Mouse (Mus musculus) kidney, embryonic 14.5 days (tissue): ENCODE measurements around the gene Pitpnb. TPM values are rescaled to one million over a fixed set of nuclear protein-coding genes. Genes with fewer than 3 reads are reported as not detected.

Experiments used
- ATAC-seq: fragments of 200-750 bp; cut with Nextera tagmentation; 2 replicates; pipeline ENCODE4 v1.8.0; 2017; ENCODE audit warnings: moderate number of reproducible peaks, mild to moderate bottlenecking, moderate TSS enrichment, moderate library complexity; ENCODE audit not compliant: low FRiP score, low TSS enrichment
- H3K27ac ChIP-seq: fragments of 300-500 bp; sonication (generic); 2 replicates; pipeline ENCODE4 v1.5.1; 2014; ENCODE audit warnings: low read depth, mild to moderate bottlenecking, low read length, moderate library complexity, mixed read lengths
- H3K27me3 ChIP-seq: fragments of 300-500 bp; sonication (generic); 2 replicates; pipeline ENCODE4 v1.6.1; 2014; ENCODE audit warnings: mild to moderate bottlenecking, low read length; ENCODE audit not compliant: control insufficient read depth, insufficient read depth
- H3K36me3 ChIP-seq: fragments of 300-500 bp; sonication (generic); 2 replicates; pipeline ENCODE4 v1.6.1; 2014; ENCODE audit warnings: low read length, mixed read lengths; ENCODE audit not compliant: control insufficient read depth, insufficient read depth
- H3K4me1 ChIP-seq: fragments of 300-500 bp; sonication (generic); 2 replicates; pipeline ENCODE4 v1.6.1; 2014; ENCODE audit warnings: low read length, mixed read lengths; ENCODE audit not compliant: control insufficient read depth, insufficient read depth
- H3K4me2 ChIP-seq: fragments of 300-500 bp; sonication (generic); replicated peaks from 2 replicates; pipeline ENCODE4 v1.6.1; 2014; ENCODE audit warnings: low read depth, mild to moderate bottlenecking, low read length
- H3K4me3 ChIP-seq: fragments of 300-500 bp; sonication (generic); 2 replicates; pipeline ENCODE4 v1.5.1; 2014; ENCODE audit warnings: mild to moderate bottlenecking, low read length
- H3K9ac ChIP-seq: fragments of 300-500 bp; sonication (generic); 2 replicates; pipeline ENCODE4 v1.6.1; 2014; ENCODE audit warnings: low read depth, mild to moderate bottlenecking, low read length, moderate library complexity
- H3K9me3 ChIP-seq: fragments of 300-500 bp; sonication (generic); 2 replicates; pipeline ENCODE4 v1.6.1; 2016; ENCODE audit warnings: low read length; ENCODE audit not compliant: control insufficient read depth
- WGBS: fragments of 180-500 bp; shearing (Covaris S2); extraction: QIAGEN DNeasy Blood & Tissue Kit; methylation state at CpG from one replicate; pipeline ENCODE4 v1.1.7; 2014; 5-methylcytosine and 5-hydroxymethylcytosine counted together
- polyA plus RNA-seq: library from polyadenylated mRNA; unstranded; fragments of >200 nt; fragmentation: Nextera tagmentation; extraction: Ambion mirVana; gene quantifications from 2 replicates; pipeline ENCODE4 v1.2.1, GENCODE M21; 2014

The Pitpnb gene
- polyA plus RNA-seq, 1 experiment from 2014 or later = 120 TPM

- Histone ChIP-seq H3K4me2 (no peak overlapping the region), H3K27ac (no peak overlapping the region), H3K4me1 (peaks cover 23% of the 10 kb centered on the region), H3K4me3 (no peak overlapping the region), H3K9me3 (no peaks in the 10 kb centered on the region), H3K9ac (no peak overlapping the region), H3K27me3 (peaks cover 7% of the 10 kb centered on the region; the same call in 1 of the 2 replicates), H3K36me3 (no peaks in the 10 kb centered on the region)
- WGBS = 57% methylated on average over 4 of the region's 4 CpGs
- ATAC-seq = no peak
Observed at GRCm38 (mm10) chr5:111398471-111398870, 67.9 kb downstream of the Pitpnb start.

- Histone ChIP-seq H3K4me3 (no peak overlapping the region), H3K9me3 (no peaks in the 10 kb centered on the region), H3K27ac (no peak overlapping the region), H3K4me1 (peaks cover 15% of the 10 kb centered on the region; the same call in 1 of the 2 replicates), H3K36me3 (no peaks in the 10 kb centered on the region), H3K4me2 (no peak overlapping the region), H3K9ac (no peak overlapping the region), H3K27me3 (peaks cover 7% of the 10 kb centered on the region; the same call in 1 of the 2 replicates)
- 76% methylated on average over 4 of the region's 4 CpGs for WGBS
- no peak for ATAC-seq
Observed at GRCm38 (mm10) chr5:111399271-111399670, 68.7 kb downstream of the Pitpnb start.

DNA sequence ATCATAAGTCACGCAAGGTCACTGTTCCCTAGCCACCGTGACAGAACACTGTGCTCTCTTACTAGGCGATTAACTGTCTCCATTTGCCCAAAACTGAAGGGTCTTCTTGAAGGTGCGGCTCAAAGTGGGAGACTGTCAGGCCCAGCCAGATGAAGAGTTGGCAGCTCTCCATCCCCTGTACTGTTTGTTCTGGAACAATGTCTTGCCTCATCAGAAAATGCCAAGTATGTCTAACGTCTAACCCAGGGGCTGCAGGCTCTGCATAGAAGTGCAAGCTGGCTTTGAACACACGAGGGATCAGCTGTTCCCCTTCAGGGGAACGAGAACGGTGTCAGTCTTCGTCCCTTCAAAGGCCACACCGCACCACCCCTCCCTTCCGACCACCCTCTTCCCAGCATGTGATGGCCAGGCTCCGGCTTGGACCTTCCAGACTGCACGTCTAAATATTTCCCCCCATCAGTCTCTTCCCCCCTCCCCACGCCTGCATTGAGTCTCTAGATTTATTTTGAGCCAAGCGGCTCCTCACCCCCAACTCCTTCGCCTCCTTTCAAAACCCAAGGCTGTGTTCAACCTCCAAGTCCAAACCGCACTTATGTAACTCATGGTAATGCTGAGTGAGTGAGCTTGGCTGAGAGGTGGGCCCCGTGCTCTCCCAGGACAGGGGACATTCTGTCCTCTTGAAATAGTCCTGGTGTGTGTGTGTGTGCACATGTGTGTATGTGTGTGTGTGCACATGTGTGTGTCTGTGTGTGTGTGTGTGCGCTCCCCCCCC is 71.5 kb downstream of the Pitpnb start:
- no peak overlapping the region for H3K27ac ChIP-seq
- H3K4me3 ChIP-seq = no peak overlapping the region
- no peak overlapping the region for H3K4me2 ChIP-seq
- H3K9me3 ChIP-seq = no peaks in the 10 kb centered on the region
- ATAC-seq = no peak
- H3K4me1 ChIP-seq = no peaks in the 10 kb centered on the region
- H3K27me3 ChIP-seq = peaks cover 4% of the 10 kb centered on the region; the same call in 1 of the 2 replicates
- H3K9ac ChIP-seq = no peak overlapping the region
- 71% methylated on average over 19 of the region's 19 CpGs for WGBS
- H3K36me3 ChIP-seq = no peaks in the 10 kb centered on the region

DNA sequence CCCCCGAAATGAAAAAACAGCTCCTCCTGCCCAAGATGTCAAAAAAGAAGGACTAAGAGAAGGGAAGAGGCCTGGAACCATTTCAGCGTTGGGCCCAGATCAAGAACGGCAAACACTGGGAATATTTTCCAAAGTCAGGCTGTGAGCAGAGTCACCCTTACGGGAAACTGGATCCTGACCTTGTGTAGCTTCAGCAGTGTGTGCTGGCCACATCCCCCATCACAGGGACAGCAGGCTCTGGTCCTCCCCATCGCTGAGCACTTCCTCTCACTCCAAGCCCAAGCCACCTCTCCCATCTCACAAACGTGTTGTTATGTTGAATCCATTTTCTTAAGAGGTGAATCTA is 72.1 kb downstream of the Pitpnb start:
- Histone ChIP-seq H3K27ac (no peak overlapping the region), H3K27me3 (peaks cover 4% of the 10 kb centered on the region; the same call in 1 of the 2 replicates), H3K9me3 (no peaks in the 10 kb centered on the region), H3K4me1 (no peaks in the 10 kb centered on the region), H3K36me3 (no peaks in the 10 kb centered on the region), H3K4me3 (no peak overlapping the region), H3K9ac (no peak overlapping the region), H3K4me2 (no peak overlapping the region)
- 85% methylated on average over 6 of the region's 6 CpGs for WGBS
- ATAC-seq = no peak

DNA sequence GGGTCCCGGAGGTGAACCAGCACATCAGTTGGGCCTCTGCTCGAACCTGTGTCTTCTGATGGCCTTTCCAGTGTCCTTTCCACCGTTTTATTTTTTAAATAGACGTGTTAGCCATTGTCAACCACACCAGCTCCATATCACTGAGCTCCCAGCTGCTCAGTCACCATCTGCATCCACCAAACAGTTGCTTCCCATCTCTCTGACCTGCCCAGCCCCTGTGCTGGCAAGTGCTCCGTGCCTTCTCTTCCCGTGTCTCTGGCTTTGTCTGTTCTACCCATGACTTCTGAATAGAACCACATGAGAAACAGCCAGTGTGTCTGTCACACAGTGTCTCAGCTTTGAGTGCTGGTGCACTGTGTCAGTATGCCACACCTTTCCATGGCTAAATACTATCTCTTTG is 74.2 kb downstream of the Pitpnb start:
- Histone ChIP-seq H3K4me3 (no peak overlapping the region), H3K27me3 (peaks cover 7% of the 10 kb centered on the region; the same call in 1 of the 2 replicates), H3K4me2 (no peak overlapping the region), H3K9me3 (no peaks in the 10 kb centered on the region), H3K4me1 (peaks cover 8% of the 10 kb centered on the region), H3K9ac (no peak overlapping the region), H3K36me3 (no peaks in the 10 kb centered on the region), H3K27ac (no peak overlapping the region)
- 52% methylated on average over 6 of the region's 6 CpGs for WGBS
- ATAC-seq = no peak

GRCm38 (mm10) chr5:111408470-111409105 is 78.0 kb downstream of the Pitpnb start:
- Histone ChIP-seq H3K27ac (peak overlapping the region; percentile 38; the same call in 1 of the 2 replicates), H3K9ac (no peak overlapping the region; the same call in 1 of the 2 replicates), H3K4me1 (peaks cover 8% of the 10 kb centered on the region), H3K36me3 (no peaks in the 10 kb centered on the region), H3K27me3 (peaks cover 8% of the 10 kb centered on the region), H3K4me3 (no peak overlapping the region), H3K4me2 (peak overlapping the region; percentile 21; the same call in 1 of the 2 replicates), H3K9me3 (no peaks in the 10 kb centered on the region)
- ATAC-seq = peak; percentile 62
- WGBS = 10% methylated on average over 14 of the region's 14 CpGs

DNA sequence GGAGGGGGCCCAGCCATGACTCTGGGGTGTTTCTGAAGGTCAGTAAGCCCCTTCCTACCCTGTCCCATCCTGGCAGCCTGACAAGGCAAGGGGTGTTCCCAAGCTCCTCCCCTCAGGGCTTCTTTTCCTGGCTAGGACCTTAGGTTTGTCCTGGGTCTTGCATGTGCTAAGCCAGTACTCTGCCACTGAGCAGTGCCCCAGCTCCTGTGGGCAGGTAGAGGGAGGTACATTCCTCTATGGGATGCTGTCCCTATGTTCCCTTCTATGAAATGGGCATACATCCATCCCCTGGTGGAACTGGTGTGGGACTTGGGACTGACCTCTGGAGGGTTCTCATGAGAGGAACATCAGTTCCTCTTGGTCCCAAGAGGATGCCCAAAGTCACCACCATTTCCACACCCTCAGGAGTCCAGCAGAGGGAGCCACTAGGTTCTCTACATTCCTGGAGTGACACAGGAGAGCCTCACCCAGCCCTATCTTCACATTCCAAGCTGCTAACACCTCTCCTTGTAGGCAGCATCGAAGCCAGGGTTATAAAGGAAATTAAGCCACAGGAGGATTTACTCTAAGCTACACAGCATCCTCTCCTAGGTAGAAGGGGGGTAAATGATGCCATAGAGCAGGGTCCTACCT is 79.0 kb downstream of the Pitpnb start:
- no peak overlapping the region for H3K27ac ChIP-seq
- H3K9me3 ChIP-seq = no peaks in the 10 kb centered on the region
- 4% methylated on average over 1 of the region's 1 CpGs for WGBS
- peaks cover 15% of the 10 kb centered on the region for H3K27me3 ChIP-seq
- peaks cover 8% of the 10 kb centered on the region for H3K4me1 ChIP-seq
- ATAC-seq = 0 out of 2 replicates have a peak, but pooled peaks have one; percentile 8
- no peak overlapping the region for H3K4me2 ChIP-seq
- H3K4me3 ChIP-seq = no peak overlapping the region
- no peaks in the 10 kb centered on the region for H3K36me3 ChIP-seq
- no peak overlapping the region for H3K9ac ChIP-seq

DNA sequence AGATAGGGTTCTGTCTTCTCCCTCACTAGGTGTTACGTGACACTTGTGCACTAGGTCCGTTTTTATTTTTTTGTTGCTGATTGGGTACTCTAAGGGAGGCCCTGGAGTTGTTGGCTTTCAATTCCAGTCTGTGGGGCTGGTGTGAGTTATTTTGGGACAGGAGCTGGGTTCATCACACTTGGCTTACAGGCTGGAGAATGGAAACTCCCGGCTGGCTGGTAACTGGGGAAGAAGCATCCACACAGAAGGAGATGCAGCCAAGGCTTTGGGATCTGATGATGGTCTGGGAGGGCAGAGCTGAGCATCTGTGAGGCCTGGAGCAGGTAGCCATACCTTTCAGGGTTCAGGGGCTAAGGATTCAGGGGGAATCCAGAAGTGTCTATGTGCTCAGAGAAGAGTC is 80.1 kb downstream of the Pitpnb start:
- WGBS = 58% methylated on average over 3 of the region's 3 CpGs
- Histone ChIP-seq H3K9me3 (no peaks in the 10 kb centered on the region), H3K36me3 (no peaks in the 10 kb centered on the region), H3K27ac (no peak overlapping the region), H3K4me2 (no peak overlapping the region), H3K9ac (no peak overlapping the region), H3K27me3 (peaks cover 21% of the 10 kb centered on the region), H3K4me1 (peaks cover 8% of the 10 kb centered on the region), H3K4me3 (no peak overlapping the region)
- ATAC-seq = no peak

DNA sequence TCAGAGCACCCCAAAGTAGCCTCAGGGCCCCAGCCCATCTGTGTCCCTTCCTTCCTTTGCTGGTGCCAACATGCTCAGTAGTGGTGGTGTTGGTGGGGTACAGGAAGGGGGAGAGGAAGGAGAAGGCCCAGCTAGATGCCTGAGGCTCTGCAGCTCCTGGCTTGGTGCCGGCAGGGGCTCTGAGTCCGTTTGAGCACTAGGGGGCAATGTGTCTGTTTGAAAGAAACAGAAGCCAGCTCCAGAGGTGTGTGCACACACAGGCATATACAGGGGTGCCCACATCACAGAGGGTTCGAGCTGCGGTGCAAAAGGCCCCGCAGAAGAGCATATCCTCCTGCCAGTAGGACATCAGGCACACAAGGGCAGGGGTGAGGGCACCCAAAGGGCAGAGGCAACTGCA is 83.6 kb downstream of the Pitpnb start:
- Histone ChIP-seq H3K4me2 (no peak overlapping the region), H3K27ac (no peak overlapping the region), H3K4me3 (no peak overlapping the region), H3K36me3 (no peaks in the 10 kb centered on the region), H3K4me1 (peaks cover 15% of the 10 kb centered on the region), H3K9me3 (no peaks in the 10 kb centered on the region), H3K27me3 (peaks cover 24% of the 10 kb centered on the region), H3K9ac (no peak overlapping the region)
- 0% methylated on average over 5 of the region's 5 CpGs for WGBS
- ATAC-seq = peak; percentile 34; the same call in 1 of the 2 replicates
